Mouse (Mus musculus) intestine, embryonic 16.5 days (tissue): Measurements from ENCODE around the gene Agtr1a. TPM values are rescaled to one million over a fixed set of nuclear protein-coding genes. Genes with fewer than 3 reads are reported as not detected.

ENCODE experiments used
- ATAC-seq: fragments of 200-750 bp; cut with Nextera tagmentation; 2 replicates; pipeline ENCODE4 v1.8.0; 2017; ENCODE audit warnings: moderate TSS enrichment, moderate library complexity
- H3K27ac ChIP-seq: fragments of 300-500 bp; sonication (generic); 2 replicates; pipeline ENCODE4 v1.5.1; 2014; ENCODE audit warnings: mild to moderate bottlenecking, low read length
- H3K27me3 ChIP-seq: fragments of 300-500 bp; sonication (generic); replicated peaks from 2 replicates; pipeline ENCODE4 v1.6.1; 2014; ENCODE audit warnings: low read length, control low read depth, mixed read lengths; ENCODE audit not compliant: control insufficient read depth, insufficient read depth
- H3K36me3 ChIP-seq: fragments of 300-500 bp; sonication (generic); 2 replicates; pipeline ENCODE4 v1.6.1; 2014; ENCODE audit warnings: low read length, control low read depth; ENCODE audit not compliant: control insufficient read depth, insufficient read depth
- H3K4me1 ChIP-seq: fragments of 300-500 bp; sonication (generic); 2 replicates; pipeline ENCODE4 v1.6.1; 2014; ENCODE audit warnings: low read length, control low read depth, mixed read lengths; ENCODE audit not compliant: control insufficient read depth, insufficient read depth
- H3K4me2 ChIP-seq: fragments of 300-500 bp; sonication (generic); 2 replicates; pipeline ENCODE4 v1.6.1; 2014; ENCODE audit warnings: low read depth, low read length, control low read depth
- H3K4me3 ChIP-seq: fragments of 300-500 bp; sonication (generic); 2 replicates; pipeline ENCODE4 v1.5.1; 2014; ENCODE audit warnings: mild to moderate bottlenecking, low read length
- H3K9ac ChIP-seq: fragments of 300-500 bp; sonication (generic); 2 replicates; pipeline ENCODE4 v1.6.1; 2014; ENCODE audit warnings: low read depth, low read length
- H3K9me3 ChIP-seq: fragments of 300-500 bp; sonication (generic); 2 replicates; pipeline ENCODE4 v1.6.1; 2016; ENCODE audit warnings: low read length, control low read depth; ENCODE audit not compliant: control insufficient read depth
- WGBS: fragments of 180-500 bp; shearing (Covaris S2); extraction: QIAGEN DNeasy Blood & Tissue Kit; methylation state at CpG from one replicate; pipeline ENCODE4 v1.1.7; 2014; 5-methylcytosine and 5-hydroxymethylcytosine counted together
- polyA plus RNA-seq: library from polyadenylated mRNA; unstranded; fragments of >200 nt; fragmentation: Nextera tagmentation; extraction: Ambion mirVana; gene quantifications from 2 replicates; pipeline ENCODE4 v1.2.1, GENCODE M21; 2015

The Agtr1a gene
- polyA plus RNA-seq, 1 experiment from 2014 or later = 3.2 TPM

GRCm38 (mm10) chr13:30378868-30379267 is 42.6 kb downstream of the Agtr1a start:
- Histone ChIP-seq H3K4me1 (no peaks in the 10 kb centered on the region), H3K4me3 (no peak overlapping the region), H3K9me3 (no peaks in the 10 kb centered on the region), H3K9ac (no peak overlapping the region), H3K27ac (no peak overlapping the region), H3K4me2 (no peak overlapping the region), H3K27me3 (no peaks in the 10 kb centered on the region), H3K36me3 (no peaks in the 10 kb centered on the region)
- ATAC-seq = no peak
- WGBS = 88% methylated on average over 5 of the region's 5 CpGs

GRCm38 (mm10) chr13:30385183-30385582 is 48.9 kb downstream of the Agtr1a start:
- Histone ChIP-seq H3K9ac (no peak overlapping the region), H3K27ac (no peak overlapping the region), H3K4me3 (no peak overlapping the region), H3K27me3 (no peaks in the 10 kb centered on the region), H3K9me3 (no peaks in the 10 kb centered on the region), H3K36me3 (no peaks in the 10 kb centered on the region), H3K4me2 (no peak overlapping the region), H3K4me1 (no peaks in the 10 kb centered on the region)
- no peak for ATAC-seq
- 73% methylated on average over 6 of the region's 6 CpGs for WGBS

- Histone ChIP-seq H3K9me3 (no peaks in the 10 kb centered on the region), H3K4me2 (no peak overlapping the region), H3K27me3 (no peaks in the 10 kb centered on the region), H3K4me3 (no peak overlapping the region), H3K36me3 (no peaks in the 10 kb centered on the region), H3K4me1 (no peaks in the 10 kb centered on the region), H3K9ac (no peak overlapping the region), H3K27ac (no peak overlapping the region)
- ATAC-seq = no peak
Observed at GRCm38 (mm10) chr13:30394123-30394522, 57.9 kb downstream of the Agtr1a start.

- Histone ChIP-seq H3K9ac (no peak overlapping the region), H3K4me1 (no peaks in the 10 kb centered on the region), H3K36me3 (no peaks in the 10 kb centered on the region), H3K27ac (no peak overlapping the region), H3K27me3 (no peaks in the 10 kb centered on the region), H3K4me3 (no peak overlapping the region), H3K4me2 (no peak overlapping the region), H3K9me3 (no peaks in the 10 kb centered on the region)
- 65% methylated on average over 3 of the region's 3 CpGs for WGBS
- no peak for ATAC-seq
Observed at GRCm38 (mm10) chr13:30396431-30396830, 60.2 kb downstream of the Agtr1a start.

GRCm38 (mm10) chr13:30398852-30399251 is 62.6 kb downstream of the Agtr1a start:
- H3K27me3 ChIP-seq = no peaks in the 10 kb centered on the region
- H3K9me3 ChIP-seq = no peaks in the 10 kb centered on the region
- H3K27ac ChIP-seq = no peak overlapping the region
- H3K9ac ChIP-seq = no peak overlapping the region
- H3K36me3 ChIP-seq = no peaks in the 10 kb centered on the region
- no peak for ATAC-seq
- no peaks in the 10 kb centered on the region for H3K4me1 ChIP-seq
- no peak overlapping the region for H3K4me3 ChIP-seq
- H3K4me2 ChIP-seq = no peak overlapping the region
- 86% methylated on average over 3 of the region's 3 CpGs for WGBS

- ATAC-seq = no peak
- H3K4me3 ChIP-seq = no peak overlapping the region
- H3K9ac ChIP-seq = no peak overlapping the region
- no peaks in the 10 kb centered on the region for H3K27me3 ChIP-seq
- no peaks in the 10 kb centered on the region for H3K36me3 ChIP-seq
- WGBS = 73% methylated on average over 8 of the region's 8 CpGs
- H3K4me2 ChIP-seq = no peak overlapping the region
- H3K4me1 ChIP-seq = no peaks in the 10 kb centered on the region
- H3K9me3 ChIP-seq = no peaks in the 10 kb centered on the region
- no peak overlapping the region for H3K27ac ChIP-seq
Observed at GRCm38 (mm10) chr13:30400621-30401020, 64.4 kb downstream of the Agtr1a start.

GRCm38 (mm10) chr13:30403874-30404273 is 67.6 kb downstream of the Agtr1a start:
- H3K36me3 ChIP-seq = no peaks in the 10 kb centered on the region
- H3K9ac ChIP-seq = no peak overlapping the region
- no peaks in the 10 kb centered on the region for H3K4me1 ChIP-seq
- H3K27ac ChIP-seq = no peak overlapping the region
- no peak overlapping the region for H3K4me2 ChIP-seq
- no peak overlapping the region for H3K4me3 ChIP-seq
- no peaks in the 10 kb centered on the region for H3K9me3 ChIP-seq
- no peak for ATAC-seq
- no peaks in the 10 kb centered on the region for H3K27me3 ChIP-seq
- 63% methylated on average over 3 of the region's 3 CpGs for WGBS

GRCm38 (mm10) chr13:30418611-30419010 is 82.4 kb downstream of the Agtr1a start:
- ATAC-seq = no peak
- WGBS = 82% methylated on average over 5 of the region's 5 CpGs

GRCm38 (mm10) chr13:30427008-30427407 is 90.8 kb downstream of the Agtr1a start:
- Histone ChIP-seq H3K4me3 (no peak overlapping the region), H3K4me2 (no peak overlapping the region), H3K4me1 (no peaks in the 10 kb centered on the region), H3K27ac (no peak overlapping the region), H3K9ac (no peak overlapping the region), H3K27me3 (no peaks in the 10 kb centered on the region), H3K9me3 (no peaks in the 10 kb centered on the region), H3K36me3 (no peaks in the 10 kb centered on the region)
- no peak for ATAC-seq
- WGBS = 82% methylated on average over 4 of the region's 4 CpGs

More at GRCm38 (mm10) chr13:30418611-30419010, 82.4 kb downstream of the Agtr1a start:
- Histone ChIP-seq H3K36me3 (no peaks in the 10 kb centered on the region), H3K4me3 (no peak overlapping the region), H3K4me2 (no peak overlapping the region), H3K27ac (no peak overlapping the region), H3K4me1 (no peaks in the 10 kb centered on the region), H3K9me3 (no peaks in the 10 kb centered on the region), H3K9ac (no peak overlapping the region), H3K27me3 (no peaks in the 10 kb centered on the region)

- H3K36me3 ChIP-seq = no peaks in the 10 kb centered on the region
- no peak overlapping the region for H3K4me3 ChIP-seq
- H3K4me2 ChIP-seq = no peak overlapping the region
- H3K9ac ChIP-seq = no peak overlapping the region
- H3K27me3 ChIP-seq = no peaks in the 10 kb centered on the region
- ATAC-seq = no peak
- no peak overlapping the region for H3K27ac ChIP-seq
- H3K9me3 ChIP-seq = no peaks in the 10 kb centered on the region
- 83% methylated on average over 1 of the region's 1 CpGs for WGBS
- no peaks in the 10 kb centered on the region for H3K4me1 ChIP-seq
Observed at GRCm38 (mm10) chr13:30427436-30427835, 91.2 kb downstream of the Agtr1a start.
